Mouse (Mus musculus) embryonic facial prominence, embryonic 14.5 days (tissue): ENCODE data around the gene Dnmt3l. TPM values are rescaled to one million over a fixed set of nuclear protein-coding genes. Genes with fewer than 3 reads are reported as not detected.

Experiments
- polyA plus RNA-seq: library from polyadenylated mRNA; unstranded; fragments of >200 nt; fragmentation: Nextera tagmentation; extraction: Ambion mirVana; gene quantifications from 2 replicates; pipeline ENCODE4 v1.2.1, GENCODE M21; 2014

Dnmt3l gene
- polyA plus RNA-seq, 1 experiment from 2014 or later, result not detected

Other genes starting within 250 kb of the Dnmt3l start
- gene Gm9639, start 246.9 kb upstream of the Dnmt3l start, polyA plus RNA-seq, result not detected in 2 replicates
- gene Gm19668, start 242.8 kb upstream of the Dnmt3l start, polyA plus RNA-seq, result not detected in 2 replicates
- gene Gm9507, start 230.1 kb upstream of the Dnmt3l start, polyA plus RNA-seq, result not detected in 2 replicates
- gene Gm2696, start 227.3 kb upstream of the Dnmt3l start, polyA plus RNA-seq, result not detected in 2 replicates
- not detected in 2 replicates for gene Krtap10-4, start 214.9 kb upstream of the Dnmt3l start, polyA plus RNA-seq
- not detected in 2 replicates for gene Krtap10-10, start 206.0 kb upstream of the Dnmt3l start, polyA plus RNA-seq
- not detected in 2 replicates for gene Gm36176, start 195.1 kb upstream of the Dnmt3l start, polyA plus RNA-seq
- gene Gm10318, start 189.1 kb upstream of the Dnmt3l start, polyA plus RNA-seq, result 0.33 TPM in 1 of 2 replicates, not detected in the other
- 0.28 TPM in 1 of 2 replicates, not detected in the other for gene Gm3285, start 180.0 kb upstream of the Dnmt3l start, polyA plus RNA-seq
- gene Lrrc3, start 139.4 kb upstream of the Dnmt3l start, polyA plus RNA-seq, result 3.7 and 4.2 TPM in 2 replicates
- 0.41 and 1.4 TPM in 2 replicates for gene Trpm2, start 71.4 kb upstream of the Dnmt3l start, polyA plus RNA-seq
- 27.5 and 29.1 TPM in 2 replicates for gene 1810043G02Rik, start 63.4 kb upstream of the Dnmt3l start, polyA plus RNA-seq
- gene Pfkl, start 31.9 kb upstream of the Dnmt3l start, polyA plus RNA-seq, result 87.0 and 114 TPM in 2 replicates
- gene Aire, start 1.7 kb downstream of the Dnmt3l start, polyA plus RNA-seq, result 0.24 TPM in 1 of 2 replicates, not detected in the other
- 4.9 and 5.5 TPM in 2 replicates for gene Icosl, start 27.4 kb downstream of the Dnmt3l start, polyA plus RNA-seq
- gene D10Jhu81e, start 127.8 kb downstream of the Dnmt3l start, polyA plus RNA-seq, result 27.2 and 30.5 TPM in 2 replicates
- 16.0 and 17.2 TPM in 2 replicates for gene Pwp2, start 143.2 kb downstream of the Dnmt3l start, polyA plus RNA-seq
- 16.4 and 17.4 TPM in 2 replicates for gene Trappc10, start 202.7 kb downstream of the Dnmt3l start, polyA plus RNA-seq